Mouse (Mus musculus) c-Kit-negative CD71-positive TER-119-positive erythroid progenitor cells, embryonic 14.5 days (primary cell): ENCODE results near the gene Nfrkb.

Experiments used
- DNase-seq: peaks from one replicate; pipeline ENCODE4 v3.0.0-alpha.2; 2013; ENCODE audit warnings: low read depth, low spot score

Gene Nfrkb

GRCm38 (mm10) chr9:31385947-31386354 is at the start of gene Nfrkb:
Nfrkb (plus strand) TSS chr9:31386192.
- peak; percentile 88 for DNase-seq

GRCm38 (mm10) chr9:31344289-31344831 is 41.6 kb upstream of the Nfrkb start:
- DNase-seq, result no peak

- DNase-seq, result no peak
Measured at GRCm38 (mm10) chr9:31346575-31347080, 39.4 kb upstream of the Nfrkb start.

GRCm38 (mm10) chr9:31348458-31348857 is 37.5 kb upstream of the Nfrkb start:
- no peak for DNase-seq

GRCm38 (mm10) chr9:31348915-31349314 is 37.1 kb upstream of the Nfrkb start:
- DNase-seq, result peak; percentile 30

GRCm38 (mm10) chr9:31352716-31353115 is 33.3 kb upstream of the Nfrkb start:
- no peak for DNase-seq

- no peak for DNase-seq
Measured at GRCm38 (mm10) chr9:31353518-31353917, 32.5 kb upstream of the Nfrkb start.

GRCm38 (mm10) chr9:31354051-31354450 is 31.9 kb upstream of the Nfrkb start:
- DNase-seq, result no peak

GRCm38 (mm10) chr9:31363698-31364609 is 22.0 kb upstream of the Nfrkb start:
- no peak for DNase-seq

- DNase-seq, result no peak
Measured at GRCm38 (mm10) chr9:31365086-31365485, 20.9 kb upstream of the Nfrkb start.

GRCm38 (mm10) chr9:31371740-31372139 is 14.3 kb upstream of the Nfrkb start:
- DNase-seq, result no peak

GRCm38 (mm10) chr9:31376661-31377060 is 9.3 kb upstream of the Nfrkb start:
- no peak for DNase-seq

- DNase-seq, result no peak
Measured at GRCm38 (mm10) chr9:31384786-31385499, 1.0 kb upstream of the Nfrkb start.

- no peak for DNase-seq
Measured at GRCm38 (mm10) chr9:31385500-31385869, 507 bp upstream of the Nfrkb start.

- DNase-seq, result peak; percentile 22
Measured at GRCm38 (mm10) chr9:31386368-31387180, 582 bp downstream of the Nfrkb start.

GRCm38 (mm10) chr9:31387206-31387605 is 1.2 kb downstream of the Nfrkb start:
- no peak for DNase-seq

- DNase-seq, result peak; percentile 25
Measured at GRCm38 (mm10) chr9:31400441-31400840, 14.4 kb downstream of the Nfrkb start.

- no peak for DNase-seq
Measured at GRCm38 (mm10) chr9:31404311-31404710, 18.3 kb downstream of the Nfrkb start.

- no peak for DNase-seq
Measured at GRCm38 (mm10) chr9:31405217-31405616, 19.2 kb downstream of the Nfrkb start.

GRCm38 (mm10) chr9:31412165-31412564 is 26.2 kb downstream of the Nfrkb start:
- no peak for DNase-seq

GRCm38 (mm10) chr9:31418821-31419220 is 32.8 kb downstream of the Nfrkb start:
- DNase-seq, result no peak
